Mouse (Mus musculus): ENCODE measurements around the gene Frmpd1. TPM values are rescaled to one million over a fixed set of nuclear protein-coding genes. Genes with fewer than 3 reads are reported as not detected.

Gene Frmpd1
- 0.67 and 1.0 TPM in 2 replicates for polyA plus RNA-seq (2012; rRNA removed)

GRCm38 (mm10) chr4:45184521-45185330 is at the start of gene Frmpd1:
Gene Frmpd1 (plus strand): TSS chr4:45184875.
- WGBS = 2% methylated on average over 73 of the region's 85 CpGs
- Histone ChIP-seq H3K27ac (ENCODE audit: control insufficient read depth, insufficient read depth, low read length) (no peak within 1 kb of the TSS), H3K36me3 (ENCODE audit: control insufficient read depth, insufficient read depth, low read length) (no peaks in the 10 kb centered on the region), H3K27me3 (ENCODE audit: control insufficient read depth, insufficient read depth, low read length) (no peaks in the 10 kb centered on the region; the same call in 1 of the 2 replicates), H3K4me1 (replicated peaks; ENCODE audit: control insufficient read depth, insufficient read depth, low read length) (no peaks in the 10 kb centered on the region), H3K4me3 (ENCODE audit: control insufficient read depth, insufficient read depth, low read length) (peak within 1 kb of the TSS; percentile 19)
- TF ChIP-seq POLR2A (IDR thresholded peaks at IDR 0.05; ENCODE audit: control insufficient read depth, extremely low read depth, insufficient read depth, low read length, poor library complexity) (no peak), CTCF (IDR thresholded peaks at IDR 0.05; ENCODE audit: borderline replicate concordance, control insufficient read depth, extremely low read depth, insufficient read depth, low read length, poor library complexity) (no peak)
- peak; percentile 39 for DNase-seq

- Histone ChIP-seq H3K27me3 (ENCODE audit: control insufficient read depth, insufficient read depth, low read length) (no peaks in the 10 kb centered on the region), H3K4me1 (replicated peaks; ENCODE audit: control insufficient read depth, insufficient read depth, low read length) (no peaks in the 10 kb centered on the region), H3K36me3 (ENCODE audit: control insufficient read depth, insufficient read depth, low read length) (no peaks in the 10 kb centered on the region), H3K27ac (ENCODE audit: control insufficient read depth, insufficient read depth, low read length) (no peak overlapping the region), H3K4me3 (ENCODE audit: control insufficient read depth, insufficient read depth, low read length) (no peak overlapping the region)
- no peak for TF ChIP-seq POLR2A (IDR thresholded peaks at IDR 0.05; ENCODE audit: control insufficient read depth, extremely low read depth, insufficient read depth, low read length, poor library complexity)
- no peak for TF ChIP-seq CTCF (IDR thresholded peaks at IDR 0.05; ENCODE audit: borderline replicate concordance, control insufficient read depth, extremely low read depth, insufficient read depth, low read length, poor library complexity)
- DNase-seq = no peak
- WGBS = 25% methylated on average over 4 of the region's 4 CpGs
Measured at GRCm38 (mm10) chr4:45137636-45138035, 47.0 kb upstream of the Frmpd1 start.

- no peak for DNase-seq
Measured at GRCm38 (mm10) chr4:45141835-45142234, 42.8 kb upstream of the Frmpd1 start.

GRCm38 (mm10) chr4:45142411-45142810 is 42.3 kb upstream of the Frmpd1 start:
- DNase-seq = no peak
- H3K36me3 ChIP-seq (ENCODE audit: control insufficient read depth, insufficient read depth, low read length) = no peaks in the 10 kb centered on the region
- H3K27ac ChIP-seq (ENCODE audit: control insufficient read depth, insufficient read depth, low read length) = no peak overlapping the region
- H3K4me1 ChIP-seq (replicated peaks; ENCODE audit: control insufficient read depth, insufficient read depth, low read length) = no peaks in the 10 kb centered on the region
- no peak overlapping the region for H3K4me3 ChIP-seq (ENCODE audit: control insufficient read depth, insufficient read depth, low read length)
- H3K27me3 ChIP-seq (ENCODE audit: control insufficient read depth, insufficient read depth, low read length) = no peaks in the 10 kb centered on the region
- TF ChIP-seq POLR2A (IDR thresholded peaks at IDR 0.05; ENCODE audit: control insufficient read depth, extremely low read depth, insufficient read depth, low read length, poor library complexity) (no peak), CTCF (IDR thresholded peaks at IDR 0.05; ENCODE audit: borderline replicate concordance, control insufficient read depth, extremely low read depth, insufficient read depth, low read length, poor library complexity) (no peak)
- 26% methylated on average over 11 of the region's 11 CpGs for whole genome bisulfite sequencing

More at GRCm38 (mm10) chr4:45141835-45142234, 42.8 kb upstream of the Frmpd1 start:
- Histone ChIP-seq H3K27ac (ENCODE audit: control insufficient read depth, insufficient read depth, low read length) (no peak overlapping the region), H3K36me3 (ENCODE audit: control insufficient read depth, insufficient read depth, low read length) (no peaks in the 10 kb centered on the region), H3K27me3 (ENCODE audit: control insufficient read depth, insufficient read depth, low read length) (no peaks in the 10 kb centered on the region), H3K4me1 (replicated peaks; ENCODE audit: control insufficient read depth, insufficient read depth, low read length) (no peaks in the 10 kb centered on the region), H3K4me3 (ENCODE audit: control insufficient read depth, insufficient read depth, low read length) (no peak overlapping the region)
- WGBS = 71% methylated on average over 5 of the region's 5 CpGs
- TF ChIP-seq POLR2A (IDR thresholded peaks at IDR 0.05; ENCODE audit: control insufficient read depth, extremely low read depth, insufficient read depth, low read length, poor library complexity) (no peak), CTCF (IDR thresholded peaks at IDR 0.05; ENCODE audit: borderline replicate concordance, control insufficient read depth, extremely low read depth, insufficient read depth, low read length, poor library complexity) (no peak)

GRCm38 (mm10) chr4:45143005-45143404 is 41.7 kb upstream of the Frmpd1 start:
- TF ChIP-seq CTCF (IDR thresholded peaks at IDR 0.05; ENCODE audit: borderline replicate concordance, control insufficient read depth, extremely low read depth, insufficient read depth, low read length, poor library complexity) (no peak), POLR2A (IDR thresholded peaks at IDR 0.05; ENCODE audit: control insufficient read depth, extremely low read depth, insufficient read depth, low read length, poor library complexity) (no peak)
- Histone ChIP-seq H3K27ac (ENCODE audit: control insufficient read depth, insufficient read depth, low read length) (no peak overlapping the region), H3K4me1 (replicated peaks; ENCODE audit: control insufficient read depth, insufficient read depth, low read length) (no peaks in the 10 kb centered on the region), H3K4me3 (ENCODE audit: control insufficient read depth, insufficient read depth, low read length) (no peak overlapping the region), H3K36me3 (ENCODE audit: control insufficient read depth, insufficient read depth, low read length) (no peaks in the 10 kb centered on the region), H3K27me3 (ENCODE audit: control insufficient read depth, insufficient read depth, low read length) (no peaks in the 10 kb centered on the region)
- DNase-seq = no peak
- 95% methylated on average over 8 of the region's 8 CpGs for WGBS

- WGBS = 87% methylated on average over 3 of the region's 3 CpGs
- H3K4me1 ChIP-seq (replicated peaks; ENCODE audit: control insufficient read depth, insufficient read depth, low read length) = no peaks in the 10 kb centered on the region
- no peaks in the 10 kb centered on the region for H3K36me3 ChIP-seq (ENCODE audit: control insufficient read depth, insufficient read depth, low read length)
- H3K4me3 ChIP-seq (ENCODE audit: control insufficient read depth, insufficient read depth, low read length) = no peak overlapping the region
- no peak for DNase-seq
- no peak for TF ChIP-seq POLR2A (IDR thresholded peaks at IDR 0.05; ENCODE audit: control insufficient read depth, extremely low read depth, insufficient read depth, low read length, poor library complexity)
- TF ChIP-seq CTCF (IDR thresholded peaks at IDR 0.05; ENCODE audit: borderline replicate concordance, control insufficient read depth, extremely low read depth, insufficient read depth, low read length, poor library complexity) = no peak
- no peak overlapping the region for H3K27ac ChIP-seq (ENCODE audit: control insufficient read depth, insufficient read depth, low read length)
- H3K27me3 ChIP-seq (ENCODE audit: control insufficient read depth, insufficient read depth, low read length) = no peaks in the 10 kb centered on the region
Measured at GRCm38 (mm10) chr4:45156433-45156832, 28.2 kb upstream of the Frmpd1 start.

Measured in thymus, adult 2 months (tissue).